Mouse (Mus musculus): ENCODE results near the gene Bmpr1b.

DNA sequence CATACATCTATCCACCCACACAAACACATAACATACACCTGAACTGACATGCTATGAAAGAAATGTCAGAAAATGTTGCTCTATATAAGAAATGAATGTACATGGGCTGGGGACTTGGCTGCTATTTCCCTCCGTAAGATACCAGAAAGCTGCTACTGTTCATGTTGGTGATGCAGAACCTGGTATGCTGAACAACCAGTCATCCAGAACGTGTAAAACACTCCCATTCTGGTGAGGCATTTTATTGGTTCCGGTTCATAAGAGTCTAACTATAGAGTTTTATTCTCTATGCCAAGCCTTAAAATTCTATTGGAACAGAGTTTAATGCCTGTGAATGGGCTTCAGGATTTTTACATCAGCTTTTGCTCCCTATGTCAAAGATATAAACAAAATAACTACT lies 55.0 kb downstream of the Bmpr1b start:
- TF ChIP-seq EP300 (IDR thresholded peaks at IDR 0.05) = no peak
- no peak for TF ChIP-seq CTCF (IDR thresholded peaks at IDR 0.05)

Measured in lung, postnatal 0 days (tissue).